8 mouse cellular contexts compared by ENCODE assay signal in the genomic region with DNA sequence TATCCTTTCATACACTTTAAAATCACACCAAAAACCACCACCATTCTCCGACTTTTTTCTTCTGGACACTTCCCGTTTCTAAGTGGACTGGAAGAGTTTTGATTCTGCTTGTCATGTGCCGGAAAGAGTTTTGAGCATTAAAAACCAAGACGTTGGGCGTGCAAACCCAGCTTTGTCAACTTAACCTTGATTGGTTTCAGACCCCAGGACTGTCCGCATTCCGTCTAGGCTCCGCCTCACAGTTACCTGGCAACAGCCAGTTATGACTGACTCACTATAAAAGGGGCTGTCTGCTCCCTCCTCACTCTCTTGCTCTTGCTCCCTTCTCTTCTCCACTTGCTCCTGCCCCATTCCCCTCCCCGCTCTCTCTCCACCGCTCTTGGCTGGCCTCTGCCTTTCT. TPM values are rescaled to one million over a fixed set of nuclear protein-coding genes. Genes with fewer than 3 reads are reported as not detected.
DNase-seq lines count a peak whose midpoint lies in the region; ATAC-seq lines count a peak whose summit lies in the region.

No protein-coding gene starts in this region.

- peak overlapping the region; percentile 21; the same call in 1 of the 2 replicates for H3K4me3 ChIP-seq in hindbrain, embryonic 10.5 days
- no peak overlapping the region for H3K4me3 ChIP-seq in hindbrain, embryonic 14.5 days (replicated peaks; ENCODE audit: low read length)
- 0 out of 2 replicates have a peak overlapping the region, but pooled peaks have one; percentile 12 for H3K4me3 ChIP-seq in embryonic facial prominence, embryonic 15.5 days (replicated peaks)

- H3K9me3 ChIP-seq in hindbrain, embryonic 10.5 days: no peaks in the 10 kb centered on the region
- no peaks in the 10 kb centered on the region for H3K9me3 ChIP-seq in hindbrain, embryonic 14.5 days (ENCODE audit: control insufficient read depth, low read length)
- no peaks in the 10 kb centered on the region for H3K9me3 ChIP-seq in embryonic facial prominence, embryonic 15.5 days (replicated peaks)

- peaks cover 9% of the 10 kb centered on the region for H3K4me1 ChIP-seq in hindbrain, embryonic 10.5 days (replicated peaks)
- H3K4me1 ChIP-seq in hindbrain, embryonic 14.5 days (replicated peaks; ENCODE audit: control insufficient read depth, insufficient read depth, low read length): no peaks in the 10 kb centered on the region
- 0 out of 2 replicates have a peak, but pooled peaks cover 5% of the 10 kb centered on the region for H3K4me1 ChIP-seq in embryonic facial prominence, embryonic 15.5 days

- no peak overlapping the region for H3K9ac ChIP-seq in hindbrain, embryonic 14.5 days
- no peak overlapping the region for H3K9ac ChIP-seq in embryonic facial prominence, embryonic 15.5 days

- H3K4me2 ChIP-seq in hindbrain, embryonic 14.5 days (replicated peaks): no peak overlapping the region
- H3K4me2 ChIP-seq in embryonic facial prominence, embryonic 15.5 days (replicated peaks): peak overlapping the region; percentile 30

- DNase-seq in hindbrain, embryonic 10.5 days (ENCODE audit: low spot score): peak; percentile 15
- DNase-seq in hindbrain, embryonic 14.5 days (ENCODE audit: low spot score): no peak
- peak; percentile 51 for DNase-seq in ZHBTc4 (ENCODE audit: low read depth, low spot score)
- DNase-seq in lung, postnatal 10 days: peak; percentile 11
- no peak for DNase-seq in layer of hippocampus, adult 18-20 months (ENCODE audit: low spot score in 2 of 2)
- no peak for DNase-seq in urinary bladder, postnatal 25 days (ENCODE audit: low spot score)
- DNase-seq in right cerebral cortex, adult 18-20 months: no peak

- H3K27me3 ChIP-seq in hindbrain, embryonic 10.5 days (ENCODE audit: insufficient read depth, poor library complexity, severe bottlenecking): no peaks in the 10 kb centered on the region
- H3K27me3 ChIP-seq in hindbrain, embryonic 14.5 days (ENCODE audit: control insufficient read depth, insufficient read depth, low read length): no peaks in the 10 kb centered on the region
- H3K27me3 ChIP-seq in embryonic facial prominence, embryonic 15.5 days: no peaks in the 10 kb centered on the region

- ATAC-seq in hindbrain, embryonic 14.5 days (ENCODE audit: low FRiP score): no peak
- ATAC-seq in embryonic facial prominence, embryonic 15.5 days (ENCODE audit: insufficient number of reproducible peaks, low FRiP score, low TSS enrichment, low read depth): no peak

- H3K36me3 ChIP-seq in hindbrain, embryonic 10.5 days: peaks cover 31% of the 10 kb centered on the region
- H3K36me3 ChIP-seq in hindbrain, embryonic 14.5 days (replicated peaks; ENCODE audit: control insufficient read depth, insufficient read depth): peaks cover 23% of the 10 kb centered on the region
- peaks cover 21% of the 10 kb centered on the region for H3K36me3 ChIP-seq in embryonic facial prominence, embryonic 15.5 days

- 34% methylated on average over 10 of the region's 10 CpGs for WGBS in hindbrain, embryonic 10.5 days
- WGBS in hindbrain, embryonic 14.5 days: 30% methylated on average over 10 of the region's 10 CpGs
- 22% methylated on average over 10 of the region's 10 CpGs for WGBS in embryonic facial prominence, embryonic 15.5 days

- no peak overlapping the region for H3K27ac ChIP-seq in hindbrain, embryonic 10.5 days
- H3K27ac ChIP-seq in hindbrain, embryonic 14.5 days: no peak overlapping the region
- no peak overlapping the region for H3K27ac ChIP-seq in embryonic facial prominence, embryonic 15.5 days (replicated peaks)

RNA-seq across cellular contexts. Expression of gene Scyl2, which starts 22.6 kb away (rescaled TPM):
- 8.3 and 9.9 TPM in 2 replicates for polyA plus RNA-seq in hindbrain, embryonic 10.5 days (2016; fragmentation: Nextera tagmentation; extraction: Ambion mirVana)
- polyA plus RNA-seq in hindbrain, embryonic 14.5 days (2014; fragmentation: Nextera tagmentation; extraction: Ambion mirVana): 15.6 and 18.5 TPM in 2 replicates
- 6.5 and 7.5 TPM in 2 replicates for polyA plus RNA-seq in embryonic facial prominence, embryonic 15.5 days (2015; fragmentation: Nextera tagmentation; extraction: Ambion mirVana)
- 10 to 100 TPM; 26.7 to 27.6 TPM for total RNA-seq in layer of hippocampus, adult 18-20 months (2021)

RNA-seq across cellular contexts. Expression of gene Actr6, which starts 23.4 kb away (rescaled TPM):
- 36.3 and 37.2 TPM in 2 replicates for polyA plus RNA-seq in hindbrain, embryonic 10.5 days (2016; fragmentation: Nextera tagmentation; extraction: Ambion mirVana)
- polyA plus RNA-seq in hindbrain, embryonic 14.5 days (2014; fragmentation: Nextera tagmentation; extraction: Ambion mirVana): 53.2 and 58.4 TPM in 2 replicates
- 29.5 and 33.6 TPM in 2 replicates for polyA plus RNA-seq in embryonic facial prominence, embryonic 15.5 days (2015; fragmentation: Nextera tagmentation; extraction: Ambion mirVana)
- total RNA-seq in layer of hippocampus, adult 18-20 months (2021): 10 to 100 TPM; 25.4 to 26.4 TPM

RNA-seq across cellular contexts. Expression of gene Uhrf1bp1l, which starts 36.1 kb away (rescaled TPM):
- polyA plus RNA-seq in hindbrain, embryonic 10.5 days (2016; fragmentation: Nextera tagmentation; extraction: Ambion mirVana): 27.6 and 28.4 TPM in 2 replicates
- 34.8 and 35.9 TPM in 2 replicates for polyA plus RNA-seq in hindbrain, embryonic 14.5 days (2014; fragmentation: Nextera tagmentation; extraction: Ambion mirVana)
- polyA plus RNA-seq in embryonic facial prominence, embryonic 15.5 days (2015; fragmentation: Nextera tagmentation; extraction: Ambion mirVana): 17.6 and 23.3 TPM in 2 replicates
- 10 to 100 TPM; 72.9 to 74.8 TPM for total RNA-seq in layer of hippocampus, adult 18-20 months (2021)

Comparison
In these comparisons a context has a peak if more than half of its experiments do, and no peak if none do; other contexts are left out.
1. DNase-seq: peak in hindbrain, embryonic 10.5 days (single experiment), ZHBTc4 (single experiment) and lung, postnatal 10 days (single experiment); none in hindbrain, embryonic 14.5 days (single experiment), layer of hippocampus, adult 18-20 months (0 of 2), urinary bladder, postnatal 25 days (single experiment) and right cerebral cortex, adult 18-20 months (single experiment).